Mouse (Mus musculus) ZHBTc4 (cell line): ENCODE results near the gene Apba1.

Source experiments
- DNase-seq: peaks from one replicate; pipeline ENCODE4 v3.0.0-alpha.2; 2011; ENCODE audit warnings: low read depth, low spot score

Gene Apba1

GRCm38 (mm10) chr19:23758554-23759321 lies at the start of gene Apba1:
Gene Apba1, plus strand, starts transcription at chr19:23758887.
- DNase-seq = peak; percentile 81

GRCm38 (mm10) chr19:23746506-23746905 lies 12.2 kb upstream of the Apba1 start:
- DNase-seq = no peak

- DNase-seq = peak; percentile 75
Measured at GRCm38 (mm10) chr19:23757011-23757410, 1.7 kb upstream of the Apba1 start.

GRCm38 (mm10) chr19:23757961-23758553 lies 630 bp upstream of the Apba1 start:
- DNase-seq = peak; percentile 98

GRCm38 (mm10) chr19:23759322-23759945 lies 747 bp downstream of the Apba1 start:
- peak; percentile 12 for DNase-seq

- no peak for DNase-seq
Measured at GRCm38 (mm10) chr19:23763371-23763770, 4.7 kb downstream of the Apba1 start.

GRCm38 (mm10) chr19:23764051-23764450 lies 5.4 kb downstream of the Apba1 start:
- no peak for DNase-seq

- DNase-seq = no peak
Measured at GRCm38 (mm10) chr19:23768864-23769263, 10.2 kb downstream of the Apba1 start.

- DNase-seq = no peak
Measured at GRCm38 (mm10) chr19:23770494-23771423, 12.1 kb downstream of the Apba1 start.

- peak; percentile 70 for DNase-seq
Measured at GRCm38 (mm10) chr19:23771971-23772370, 13.3 kb downstream of the Apba1 start.

GRCm38 (mm10) chr19:23775356-23775755 lies 16.7 kb downstream of the Apba1 start:
- DNase-seq = no peak

- DNase-seq = no peak
Measured at GRCm38 (mm10) chr19:23779130-23779529, 20.4 kb downstream of the Apba1 start.

GRCm38 (mm10) chr19:23780105-23780504 lies 21.4 kb downstream of the Apba1 start:
- no peak for DNase-seq

- peak; percentile 64 for DNase-seq
Measured at GRCm38 (mm10) chr19:23781968-23782367, 23.3 kb downstream of the Apba1 start.

GRCm38 (mm10) chr19:23788420-23789132 lies 29.9 kb downstream of the Apba1 start:
- no peak for DNase-seq

GRCm38 (mm10) chr19:23791704-23792103 lies 33.0 kb downstream of the Apba1 start:
- DNase-seq = no peak

GRCm38 (mm10) chr19:23792559-23792958 lies 33.9 kb downstream of the Apba1 start:
- DNase-seq = no peak

GRCm38 (mm10) chr19:23794491-23794890 lies 35.8 kb downstream of the Apba1 start:
- no peak for DNase-seq

- DNase-seq = no peak
Measured at GRCm38 (mm10) chr19:23795156-23795555, 36.5 kb downstream of the Apba1 start.

GRCm38 (mm10) chr19:23801174-23801573 lies 42.5 kb downstream of the Apba1 start:
- DNase-seq = no peak
